In the genomic region with DNA sequence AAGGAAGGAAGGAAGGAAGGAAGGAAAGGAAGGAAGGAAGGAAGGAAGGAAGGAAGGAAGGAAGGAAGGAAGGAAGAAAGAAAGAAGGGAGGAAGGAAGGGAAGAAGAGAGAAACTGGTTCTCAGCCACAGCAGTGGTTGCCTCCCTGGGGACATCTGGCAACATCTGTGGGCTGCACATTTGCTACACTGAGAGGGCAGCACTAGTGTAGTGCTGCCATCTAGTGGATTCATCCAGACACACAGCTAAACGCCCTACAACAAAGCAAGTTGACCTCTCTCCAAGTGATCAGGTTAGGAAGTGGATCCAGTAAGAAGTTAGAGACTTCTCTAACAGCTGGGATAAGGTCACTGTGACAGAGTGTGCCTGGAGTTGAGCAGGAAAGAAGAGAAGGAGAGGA, we compare ENCODE assay signal across 9 mouse cellular contexts. TPM values are rescaled to one million over a fixed set of nuclear protein-coding genes. Genes with fewer than 3 reads are reported as not detected.
DNase-seq lines count a peak whose midpoint lies in the region; ATAC-seq lines count a peak whose summit lies in the region.
"Had no signal": no experiment of that assay in that cellular context is flagged by ENCODE, and none has a peak within 500 bp of the region (broad histone marks: within the 10 kb centered on the region; RNA-seq: fewer than 3 reads in every experiment).

No protein-coding gene starts in this region.

- no peak overlapping the region for H3K9ac ChIP-seq in kidney, embryonic 16.5 days (replicated peaks; ENCODE audit: low read length)
- H3K9ac ChIP-seq: liver, embryonic 13.5 days had no signal

- no peaks in the 10 kb centered on the region for H3K4me1 ChIP-seq in kidney, embryonic 16.5 days (ENCODE audit: insufficient read depth, low read length)
- H3K4me1 ChIP-seq: liver, embryonic 13.5 days had no signal

- no peaks in the 10 kb centered on the region for H3K9me3 ChIP-seq in kidney, embryonic 16.5 days (ENCODE audit: low read length)

- ATAC-seq in kidney, embryonic 16.5 days (ENCODE audit: low FRiP score, low TSS enrichment) = no peak
- peak; percentile 78 for ATAC-seq in megakaryocyte, adult 5-6 weeks (ENCODE audit: poor library complexity, severe bottlenecking)

- no peaks in the 10 kb centered on the region for H3K27me3 ChIP-seq in kidney, embryonic 16.5 days (ENCODE audit: insufficient read depth, low read length)
- no peaks in the 10 kb centered on the region for H3K27me3 ChIP-seq in splenic B cell, adult 2 months (ENCODE audit: control insufficient read depth, insufficient read depth, low read length, poor library complexity, severe bottlenecking)

- no peak overlapping the region for H3K27ac ChIP-seq in kidney, embryonic 16.5 days (ENCODE audit: low read length)
- H3K27ac ChIP-seq: liver, embryonic 13.5 days had no signal

- peak; percentile 26 for DNase-seq in kidney, adult 11 months
- peak; percentile 29 for DNase-seq in Muller cell, postnatal 12 days (ENCODE audit: inconsistent ontology term)
- peak; percentile 41 to 63 for DNase-seq in cerebellum, postnatal 25 days
- DNase-seq in gastrocnemius, postnatal 14 days = peak; percentile 66
- DNase-seq in kidney, postnatal 25 days = peak; percentile 67 to 73
- DNase-seq in splenic B cell, adult 2 months (ENCODE audit: low read depth, low spot score) = peak; percentile 61
- DNase-seq: liver, embryonic 13.5 days had no signal

- 6% methylated on average over 1 of the region's 1 CpGs for WGBS in kidney, embryonic 16.5 days

- no peak overlapping the region for H3K4me2 ChIP-seq in kidney, embryonic 16.5 days (replicated peaks; ENCODE audit: low read depth, low read length)
- H3K4me2 ChIP-seq: liver, embryonic 13.5 days had no signal

- intact Hi-C loops in gastrocnemius, postnatal 14 days (cut with DNase I; ENCODE audit: low total_unique reads) = loop anchor here (5.0 to 10.0 kb wide), 2 partner anchors 124 to 289 kb away; no protein-coding TSS in a partner anchor

- H3K36me3 ChIP-seq in kidney, embryonic 16.5 days (ENCODE audit: insufficient read depth, low read length) = no peaks in the 10 kb centered on the region
- H3K36me3 ChIP-seq in splenic B cell, adult 2 months (ENCODE audit: control insufficient read depth, insufficient read depth, low read length, poor library complexity, severe bottlenecking) = no peaks in the 10 kb centered on the region
- H3K36me3 ChIP-seq: liver, embryonic 13.5 days had no signal

- no peak overlapping the region for H3K4me3 ChIP-seq in kidney, embryonic 16.5 days (ENCODE audit: low read length)
- H3K4me3 ChIP-seq: liver, embryonic 13.5 days had no signal

RNA-seq across cellular contexts. Expression of a gene that starts 7.7 kb away (rescaled TPM):
- polyA plus RNA-seq in kidney, embryonic 16.5 days (2015; fragmentation: Nextera tagmentation; extraction: Ambion mirVana) = 1.1 and 1.3 TPM in 2 replicates
- total RNA-seq in gastrocnemius, postnatal 14 days (2021) = under 1 TPM in 1 of 2 experiments, not detected in 1; 0.08 TPM
- total RNA-seq in megakaryocyte, adult 5-6 weeks (2015) = not detected in 2 replicates
- total RNA-seq in megakaryocyte, adult 5-6 weeks (2017) = not detected in 2 replicates

RNA-seq across cellular contexts. Expression of a gene that starts 27.2 kb away (rescaled TPM):
- 8.7 and 8.9 TPM in 2 replicates for polyA plus RNA-seq in kidney, embryonic 16.5 days (2015; fragmentation: Nextera tagmentation; extraction: Ambion mirVana)
- 1 to 10 TPM; 2.2 to 2.3 TPM for total RNA-seq in gastrocnemius, postnatal 14 days (2021)
- total RNA-seq in megakaryocyte, adult 5-6 weeks (2015) = not detected in 2 replicates
- total RNA-seq in megakaryocyte, adult 5-6 weeks (2017) = not detected in 2 replicates

RNA-seq across cellular contexts. Expression of a gene that starts 34.6 kb away (rescaled TPM):
- 88.4 and 93.7 TPM in 2 replicates for polyA plus RNA-seq in kidney, embryonic 16.5 days (2015; fragmentation: Nextera tagmentation; extraction: Ambion mirVana)
- 10 to 100 TPM; 16.7 to 19.6 TPM for total RNA-seq in gastrocnemius, postnatal 14 days (2021)
- 128 and 133 TPM in 2 replicates for total RNA-seq in megakaryocyte, adult 5-6 weeks (2015)
- 89.7 and 94.8 TPM in 2 replicates for total RNA-seq in megakaryocyte, adult 5-6 weeks (2017)

RNA-seq across cellular contexts. Expression of a gene that starts 39.3 kb away (rescaled TPM):
- polyA plus RNA-seq in kidney, embryonic 16.5 days (2015; fragmentation: Nextera tagmentation; extraction: Ambion mirVana) = not detected in 2 replicates
- total RNA-seq in gastrocnemius, postnatal 14 days (2021) = under 1 TPM; 0.11 to 0.18 TPM
- total RNA-seq in megakaryocyte, adult 5-6 weeks (2015) = 0.11 TPM in 1 of 2 replicates, not detected in the other
- 0.04 and 0.11 TPM in 2 replicates for total RNA-seq in megakaryocyte, adult 5-6 weeks (2017)

Comparison
In these comparisons a context has a peak if more than half of its experiments do, and no peak if none do; other contexts are left out.
1. RNA of a gene that starts 34.6 kb away (total RNA-seq): 89.7 to 133 TPM in megakaryocyte, adult 5-6 weeks; 16.7 to 19.6 TPM in gastrocnemius, postnatal 14 days; every median in the first group is over 4 times any median in the second.
2. Peak in every context shown above with its lines, with median percentiles within 50 percentile points of each other: DNase-seq.